Mouse (Mus musculus) thymus, adult 18-20 months (tissue): ENCODE results near the gene Igf2r.

ENCODE experiments used
- DNase-seq, 2 experiments: peaks; one replicate each; pipeline ENCODE4 v3.0.0; 2022; ENCODE audit warnings: mixed read lengths in 2 of 2

Igf2r gene

GRCm38 (mm10) chr17:12781101-12781500, 11.6 kb upstream of the Igf2r start:
- no peak for DNase-seq

GRCm38 (mm10) chr17:12780125-12780524, 10.7 kb upstream of the Igf2r start:
- DNase-seq = no peak

- peak in 1 of 2 experiments; percentile 25 for DNase-seq
Observed at GRCm38 (mm10) chr17:12779442-12779841, 10.0 kb upstream of the Igf2r start.

- DNase-seq = no peak
Observed at GRCm38 (mm10) chr17:12773956-12774355, 4.5 kb upstream of the Igf2r start.

- no peak for DNase-seq
Observed at GRCm38 (mm10) chr17:12770500-12770899, 1.0 kb upstream of the Igf2r start.

- DNase-seq = no peak
Observed at GRCm38 (mm10) chr17:12768415-12769379, 767 bp downstream of the Igf2r start.

GRCm38 (mm10) chr17:12767294-12767852, 2.1 kb downstream of the Igf2r start:
- no peak for DNase-seq

- no peak for DNase-seq
Observed at GRCm38 (mm10) chr17:12763412-12763811, 6.1 kb downstream of the Igf2r start.

GRCm38 (mm10) chr17:12760355-12761146, 8.9 kb downstream of the Igf2r start:
- no peak for DNase-seq

GRCm38 (mm10) chr17:12759646-12760074, 9.8 kb downstream of the Igf2r start:
- no peak for DNase-seq

GRCm38 (mm10) chr17:12758701-12759455, 10.6 kb downstream of the Igf2r start:
- no peak for DNase-seq

GRCm38 (mm10) chr17:12757990-12758389, 11.5 kb downstream of the Igf2r start:
- no peak for DNase-seq

- no peak for DNase-seq
Observed at GRCm38 (mm10) chr17:12757161-12757560, 12.3 kb downstream of the Igf2r start.

GRCm38 (mm10) chr17:12755951-12756350, 13.5 kb downstream of the Igf2r start:
- DNase-seq = no peak

GRCm38 (mm10) chr17:12755146-12755545, 14.3 kb downstream of the Igf2r start:
- DNase-seq = no peak

- no peak for DNase-seq
Observed at GRCm38 (mm10) chr17:12754243-12755007, 15.0 kb downstream of the Igf2r start.

- no peak for DNase-seq
Observed at GRCm38 (mm10) chr17:12753050-12753449, 16.4 kb downstream of the Igf2r start.

- no peak for DNase-seq
Observed at GRCm38 (mm10) chr17:12751641-12752040, 17.8 kb downstream of the Igf2r start.

GRCm38 (mm10) chr17:12751218-12751617, 18.2 kb downstream of the Igf2r start:
- no peak for DNase-seq

GRCm38 (mm10) chr17:12750591-12751170, 18.8 kb downstream of the Igf2r start:
- no peak for DNase-seq
